Mouse (Mus musculus) thymus, adult 2 months (tissue): ENCODE data around the gene Nuak2.

Experiments used
- CTCF ChIP-seq: fragments of 200-500 bp; IDR thresholded peaks from 2 replicates; pipeline ENCODE4 v1.5.1; 2012; ENCODE audit warnings: mild to moderate bottlenecking, control low read depth, low read length, moderate library complexity, borderline replicate concordance; ENCODE audit not compliant: control insufficient read depth, poor library complexity, insufficient read depth; ENCODE audit errors: extremely low read depth
- POLR2A ChIP-seq: fragments of 200-500 bp; IDR thresholded peaks from 2 replicates; pipeline ENCODE4 v1.6.1; 2012; ENCODE audit warnings: mild to moderate bottlenecking, low read length, control low read depth, moderate library complexity; ENCODE audit not compliant: control insufficient read depth, poor library complexity, insufficient read depth; ENCODE audit errors: extremely low read depth

DNA sequence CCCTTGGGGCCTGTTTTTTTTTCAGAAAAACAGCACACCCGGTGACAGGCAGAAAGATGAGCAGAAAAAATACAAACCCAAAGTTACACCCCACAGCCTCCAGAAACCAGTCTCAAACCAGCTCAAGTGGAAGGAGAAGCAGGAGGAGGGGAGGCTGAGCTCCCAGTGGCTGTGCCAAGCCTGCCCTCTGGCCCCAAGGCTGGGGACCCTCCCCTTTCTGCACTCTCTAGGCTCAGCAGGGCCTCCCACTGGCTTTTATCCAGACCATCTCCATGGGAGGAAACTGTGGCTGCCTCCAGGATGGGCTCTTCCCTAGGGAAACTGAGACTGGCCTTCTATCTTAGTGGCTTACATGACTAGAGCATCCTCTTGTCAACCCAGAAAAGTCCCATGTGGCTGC lies 40.9 kb downstream of the Nuak2 start:
- TF ChIP-seq POLR2A (no peak), CTCF (no peak)
